Mouse (Mus musculus) lung, adult 2 months (tissue): ENCODE data around the gene Shh. TPM values are rescaled to one million over a fixed set of nuclear protein-coding genes. Genes with fewer than 3 reads are reported as not detected.

Source experiments
- DNase-seq: peaks from one replicate; pipeline ENCODE4 v3.0.0; 2022
- H3K4me1 ChIP-seq: fragments of 200-500 bp; 2 replicates; pipeline ENCODE4 v1.6.1; 2011; ENCODE audit warnings: low read length; ENCODE audit not compliant: control insufficient read depth, insufficient read depth
- H3K4me3 ChIP-seq: fragments of 200-500 bp; replicated peaks from 2 replicates; pipeline ENCODE3; 2011; ENCODE audit warnings: low read depth, mild to moderate bottlenecking, control low read depth, low read length; ENCODE audit errors: extremely low read depth
- CTCF ChIP-seq: fragments of 200-500 bp; IDR thresholded peaks from 2 replicates; pipeline ENCODE4 v1.5.1; 2011; ENCODE audit warnings: mild to moderate bottlenecking, low read length, control low read depth; ENCODE audit not compliant: insufficient read depth
- POLR2A ChIP-seq: fragments of 200-500 bp; IDR thresholded peaks from 2 replicates; pipeline ENCODE4 v1.6.1; 2011; ENCODE audit warnings: low read depth, mild to moderate bottlenecking, control low read depth, low read length, borderline replicate concordance; ENCODE audit errors: extremely low read depth
- WGBS: fragments of 180-500 bp; shearing (Covaris S2); methylation state at CpG from one replicate; pipeline ENCODE4 v1.1.7; 2018; 5-methylcytosine and 5-hydroxymethylcytosine counted together
- polyA plus RNA-seq: library from polyadenylated mRNA; depleted of rRNA; stranded (reverse); fragments of >200 nt; gene quantifications from 2 replicates; pipeline ENCODE4 v1.2.3, GENCODE M21; 2012; rRNA removed

Gene Shh
- polyA plus RNA-seq, result 7.7 and 11.9 TPM in 2 replicates

DNA sequence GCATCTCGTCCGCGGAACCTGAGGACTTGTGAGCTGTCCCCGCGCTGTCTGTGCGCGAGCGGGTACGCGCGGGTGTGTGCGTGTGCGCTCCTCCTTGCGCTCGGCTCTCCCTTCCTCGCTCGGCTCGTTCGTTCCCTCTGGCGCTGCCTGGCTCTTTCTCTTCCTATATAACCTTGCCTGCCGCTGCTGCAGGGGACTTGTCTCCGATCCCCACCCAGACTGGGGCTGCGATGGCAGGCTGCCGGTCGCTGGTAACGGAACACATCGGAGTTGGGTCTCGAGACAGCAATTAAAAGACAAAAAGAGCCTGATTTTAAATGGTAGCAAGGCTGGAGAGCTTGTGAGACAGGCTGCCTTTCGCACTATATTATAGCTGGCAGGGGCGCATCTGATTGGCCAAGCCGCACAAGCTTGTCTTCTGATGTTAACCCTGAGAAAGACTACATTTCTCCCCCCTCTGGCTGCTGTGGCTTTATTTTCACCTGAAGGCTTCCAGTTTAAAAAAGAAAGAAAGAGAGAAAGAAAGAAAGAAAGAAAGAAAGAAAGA lies at the start of gene Shh:
Gene Shh (minus strand): TSS at position 497 of the 547 bp plus-strand sequence.
- Histone ChIP-seq H3K4me3 (peak within 1 kb of the TSS; percentile 48), H3K4me1 (no peaks in the 10 kb centered on the region; the same call in 1 of the 2 replicates)
- TF ChIP-seq CTCF, result no peak
- no peak for TF ChIP-seq POLR2A
- DNase-seq, result peak; percentile 27
- WGBS, result 4% methylated on average over 31 of the region's 31 CpGs

DNA sequence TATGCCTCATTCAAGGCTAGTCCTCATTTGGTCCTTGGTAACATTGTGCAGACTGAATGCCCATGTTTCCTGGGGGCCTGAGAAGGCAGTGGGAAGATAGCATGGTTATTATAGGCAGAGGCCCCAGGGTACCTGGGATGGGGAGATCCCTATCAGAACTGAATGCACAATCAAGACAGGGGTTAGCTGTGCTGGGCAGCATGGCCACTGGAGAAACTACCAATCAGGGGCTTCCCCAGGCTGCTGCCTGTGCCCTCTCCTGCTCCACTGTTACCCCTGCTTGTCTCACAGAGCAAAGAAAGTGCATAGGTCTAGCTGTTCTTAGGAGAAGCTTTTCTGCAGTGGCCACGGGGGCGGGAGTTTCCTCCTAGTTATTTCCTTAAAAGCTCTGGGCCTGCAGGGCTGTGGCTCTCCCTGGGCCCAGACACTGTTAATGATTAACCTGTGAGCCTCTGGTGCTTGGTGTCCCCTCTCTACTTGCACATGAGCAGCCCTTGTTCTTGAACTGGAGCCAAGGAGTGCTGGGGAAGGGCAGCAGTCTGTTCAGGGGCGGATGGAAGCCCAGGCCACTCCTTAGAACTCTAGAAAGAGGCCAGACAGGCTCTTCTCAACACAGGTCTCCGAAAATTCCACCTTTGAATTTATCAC lies 33.9 kb upstream of the Shh start:
- no peak for TF ChIP-seq POLR2A
- no peak for TF ChIP-seq CTCF
- H3K4me1 ChIP-seq, result peaks cover 2% of the 10 kb centered on the region
- no peak overlapping the region for H3K4me3 ChIP-seq
- DNase-seq, result peak; percentile 60
- 56% methylated on average over 4 of the region's 4 CpGs for WGBS

- no peak for DNase-seq
- H3K4me1 ChIP-seq, result peaks cover 2% of the 10 kb centered on the region
- TF ChIP-seq POLR2A (no peak), CTCF (no peak)
- 85% methylated on average over 4 of the region's 4 CpGs for WGBS
- no peak overlapping the region for H3K4me3 ChIP-seq
Observed at GRCm38 (mm10) chr5:28498846-28499245, 31.8 kb upstream of the Shh start.

DNA sequence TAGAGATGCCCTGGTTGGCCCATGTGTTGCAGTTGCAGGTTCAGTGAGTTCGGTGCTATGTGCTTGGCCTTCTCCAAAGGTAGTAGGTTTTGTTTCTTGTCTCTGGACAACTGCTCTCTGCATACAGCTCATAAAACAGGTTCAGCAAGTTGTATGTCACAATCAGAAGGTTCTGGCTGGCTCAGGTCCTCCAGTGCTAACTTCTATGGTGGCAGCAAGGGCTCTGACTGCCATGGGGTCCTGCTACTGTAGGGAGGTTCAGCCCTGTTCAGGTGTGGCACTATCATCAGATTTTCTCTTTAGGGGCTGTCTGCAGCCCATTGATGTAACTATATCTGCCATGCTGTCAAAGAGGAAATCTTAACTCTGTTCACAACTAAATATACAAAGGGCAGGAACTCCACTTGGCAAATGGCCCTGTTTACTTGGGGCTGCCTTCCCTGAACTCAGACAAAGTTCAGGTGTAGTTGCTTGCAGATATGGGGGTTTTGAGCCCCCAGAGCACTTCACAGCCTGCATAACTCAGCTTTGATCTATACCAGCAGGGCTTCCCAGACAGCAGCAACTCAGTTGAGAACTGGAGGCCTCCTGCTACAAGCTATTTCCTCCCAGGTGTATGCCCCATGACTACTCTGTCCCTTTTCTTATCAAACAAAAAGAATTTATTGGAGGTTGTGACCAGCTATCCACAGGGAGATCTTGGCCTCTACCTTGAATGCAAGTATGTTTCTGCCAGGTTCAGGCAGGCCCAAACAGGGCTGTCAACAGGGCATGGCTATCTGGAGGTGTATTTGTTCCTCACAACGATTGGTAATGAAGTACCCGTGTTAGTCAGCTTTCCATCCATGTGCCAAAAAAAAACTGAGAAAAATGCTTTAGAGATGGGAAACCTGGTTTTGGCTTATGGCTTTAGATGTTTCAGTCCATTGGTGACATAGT lies 28.9 kb upstream of the Shh start:
- TF ChIP-seq POLR2A, result no peak
- TF ChIP-seq CTCF, result no peak
- WGBS, result 67% methylated on average over 3 of the region's 3 CpGs
- peak; percentile 28 for DNase-seq
- no peak overlapping the region for H3K4me3 ChIP-seq
- peaks cover 2% of the 10 kb centered on the region for H3K4me1 ChIP-seq

- TF ChIP-seq POLR2A (no peak), CTCF (no peak)
- 66% methylated on average over 3 of the region's 3 CpGs for WGBS
- Histone ChIP-seq H3K4me3 (no peak overlapping the region), H3K4me1 (peaks cover 1% of the 10 kb centered on the region)
- no peak for DNase-seq
Observed at GRCm38 (mm10) chr5:28493550-28493949, 26.5 kb upstream of the Shh start.

- no peak for TF ChIP-seq POLR2A
- TF ChIP-seq CTCF, result no peak
- peaks cover under 1% of the 10 kb centered on the region; the same call in 1 of the 2 replicates for H3K4me1 ChIP-seq
- no peak for DNase-seq
- H3K4me3 ChIP-seq, result no peak overlapping the region
- WGBS, result 69% methylated on average over 3 of the region's 3 CpGs
Observed at GRCm38 (mm10) chr5:28482991-28483390, 15.9 kb upstream of the Shh start.

- WGBS, result 57% methylated on average over 2 of the region's 2 CpGs
- no peak for TF ChIP-seq CTCF
- TF ChIP-seq POLR2A, result no peak
- DNase-seq, result no peak
- H3K4me1 ChIP-seq, result peaks cover 2% of the 10 kb centered on the region; the same call in 1 of the 2 replicates
- no peak overlapping the region for H3K4me3 ChIP-seq
Observed at GRCm38 (mm10) chr5:28481730-28482129, 14.7 kb upstream of the Shh start.

DNA sequence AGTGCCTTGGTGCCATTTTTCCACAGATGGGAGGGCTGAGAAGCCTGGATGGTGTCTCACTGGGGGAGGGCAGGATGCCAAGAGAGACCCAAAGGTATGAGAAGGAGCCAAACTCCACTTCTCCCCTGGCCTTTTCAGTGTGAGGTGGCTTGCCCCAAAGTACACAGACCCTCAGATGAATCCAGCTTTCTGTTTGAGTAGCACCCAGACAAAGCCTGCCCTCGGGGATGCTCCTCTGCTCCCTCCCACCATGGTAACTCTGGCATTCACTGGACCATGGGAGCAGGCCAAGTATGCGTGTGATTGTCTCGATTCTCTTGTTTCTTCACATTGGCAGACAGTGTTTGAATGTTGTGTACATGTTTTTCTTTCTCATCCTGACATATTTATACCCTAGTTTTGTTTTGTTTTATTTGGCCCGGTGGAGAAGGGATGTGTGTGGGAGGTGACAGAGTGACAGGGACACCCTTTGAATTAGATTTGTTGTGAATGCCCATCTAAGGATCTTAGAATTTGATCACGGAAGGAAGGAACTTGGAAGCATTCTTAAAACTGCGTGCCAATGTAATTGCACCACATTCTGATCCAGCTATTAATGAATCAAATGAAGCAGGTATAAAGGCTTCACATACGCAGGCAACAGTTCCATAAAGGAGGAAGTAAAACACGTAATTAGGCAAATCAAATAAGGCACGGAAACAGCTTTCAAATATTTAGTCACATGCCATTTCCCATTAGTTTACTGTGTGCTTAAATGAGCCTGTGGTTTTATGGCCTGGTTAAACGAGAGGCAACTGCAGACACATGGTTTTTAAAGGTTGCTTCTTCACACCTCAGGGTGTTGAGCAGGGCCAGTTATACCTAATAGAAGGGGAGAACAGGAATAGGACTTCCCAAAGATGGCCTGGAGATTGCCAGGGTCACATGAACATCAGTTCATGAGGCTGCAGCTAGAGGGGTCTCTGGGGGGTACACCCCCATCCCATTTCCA lies 9.6 kb upstream of the Shh start:
- WGBS, result 55% methylated on average over 10 of the region's 10 CpGs
- no peak for DNase-seq
- H3K4me3 ChIP-seq, result no peak overlapping the region
- TF ChIP-seq CTCF (no peak), POLR2A (no peak)
- peaks cover 2% of the 10 kb centered on the region; the same call in 1 of the 2 replicates for H3K4me1 ChIP-seq

DNA sequence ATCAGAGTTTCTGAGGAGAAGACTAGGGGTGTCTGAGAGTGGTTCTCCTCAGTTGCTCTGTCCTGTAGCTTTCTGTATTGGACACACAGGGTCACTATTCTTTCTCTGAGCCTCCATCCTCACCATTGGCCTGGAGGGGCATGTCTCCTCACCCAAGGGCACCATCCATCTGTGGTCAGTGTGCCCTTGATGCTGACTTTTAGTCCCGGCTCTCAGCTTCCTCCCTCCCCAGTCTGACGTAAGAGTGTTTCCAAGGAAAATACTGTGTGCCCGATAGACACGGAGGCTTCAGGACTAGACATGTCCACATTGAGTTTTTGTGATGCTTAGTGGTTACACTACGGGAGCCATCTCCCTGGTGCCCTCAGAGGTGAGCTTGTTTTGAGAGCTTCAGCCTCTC lies 6.5 kb upstream of the Shh start:
- TF ChIP-seq POLR2A (no peak), CTCF (no peak)
- 81% methylated on average over 5 of the region's 5 CpGs for WGBS
- DNase-seq, result no peak
- Histone ChIP-seq H3K4me3 (no peak overlapping the region), H3K4me1 (peaks cover 2% of the 10 kb centered on the region; the same call in 1 of the 2 replicates)
